Mouse (Mus musculus) midbrain, postnatal 0 days (tissue): ENCODE measurements around the gene Clca3a2. TPM values are rescaled to one million over a fixed set of nuclear protein-coding genes. Genes with fewer than 3 reads are reported as not detected.
"Not testable (repeated sequence)": the region's sequence is repeated elsewhere in the genome, so short reads cannot be mapped to it uniquely, and the experiment has no call there.

Experiments used
- ATAC-seq: fragments of 200-750 bp; cut with Nextera tagmentation; 2 replicates; pipeline ENCODE4 v1.8.0; 2017; ENCODE audit warnings: moderate number of reproducible peaks, mild to moderate bottlenecking, moderate TSS enrichment, moderate library complexity; ENCODE audit not compliant: low FRiP score
- DNase-seq: peaks from one replicate; pipeline ENCODE4 v3.0.0-alpha.2; 2015; ENCODE audit warnings: low spot score
- H3K27ac ChIP-seq: fragments of 300-500 bp; sonication (generic); 2 replicates; pipeline ENCODE4 v1.5.1; 2014; ENCODE audit warnings: low read depth, mild to moderate bottlenecking, low read length, mixed read lengths
- H3K27me3 ChIP-seq: fragments of 300-500 bp; sonication (generic); 2 replicates; pipeline ENCODE4 v1.6.1; 2014; ENCODE audit warnings: low read length, control low read depth, mixed read lengths; ENCODE audit not compliant: insufficient read depth
- H3K36me3 ChIP-seq: fragments of 300-500 bp; sonication (generic); 2 replicates; pipeline ENCODE4 v1.6.1; 2014; ENCODE audit warnings: low read length, control low read depth, mixed read lengths; ENCODE audit not compliant: insufficient read depth
- H3K4me1 ChIP-seq: fragments of 300-500 bp; sonication (generic); 2 replicates; pipeline ENCODE4 v1.6.1; 2014; ENCODE audit warnings: mild to moderate bottlenecking, control low read depth, antibody characterized with exemption, low read length, mixed read lengths; ENCODE audit not compliant: insufficient read depth
- H3K4me2 ChIP-seq: fragments of 300-500 bp; sonication (generic); 2 replicates; pipeline ENCODE4 v1.6.1; 2014; ENCODE audit warnings: low read depth, mild to moderate bottlenecking, low read length, mixed read lengths; ENCODE audit not compliant: poor library complexity, severe bottlenecking
- H3K4me3 ChIP-seq: fragments of 300-500 bp; sonication (generic); 2 replicates; pipeline ENCODE4 v1.5.1; 2014; ENCODE audit warnings: low read depth, mild to moderate bottlenecking, low read length, moderate library complexity
- H3K9ac ChIP-seq: fragments of 300-500 bp; sonication (generic); replicated peaks from 2 replicates; pipeline ENCODE4 v1.6.1; 2014; ENCODE audit warnings: mild to moderate bottlenecking, low read length, moderate library complexity, mixed read lengths; ENCODE audit not compliant: poor library complexity, severe bottlenecking
- H3K9me3 ChIP-seq: fragments of 300-500 bp; sonication (generic); 2 replicates; pipeline ENCODE4 v1.6.1; 2016; ENCODE audit warnings: low read length, control low read depth
- CTCF ChIP-seq: IDR thresholded peaks from 2 replicates; pipeline ENCODE4 v1.5.1; 2016; ENCODE audit warnings: antibody characterized with exemption, mild to moderate bottlenecking
- WGBS: fragments of 180-500 bp; shearing (Covaris S2); extraction: QIAGEN DNeasy Blood & Tissue Kit; methylation state at CpG from one replicate; pipeline ENCODE4 v1.1.7; 2014; 5-methylcytosine and 5-hydroxymethylcytosine counted together
- polyA plus RNA-seq: library from polyadenylated mRNA; unstranded; fragments of >200 nt; fragmentation: Nextera tagmentation; extraction: Ambion mirVana; gene quantifications from 2 replicates; pipeline ENCODE4 v1.2.1, GENCODE M21; 2015
- total RNA-seq: library from RNA; depleted of rRNA; stranded (reverse); fragments of >200 nt; gene quantifications from 2 replicates; pipeline ENCODE4 v1.2.3, GENCODE M21; 2014; rRNA removed

Gene Clca3a2
- total and polyA plus RNA-seq, 2 experiments from 2014 or later: 0.44 to 2.8 TPM

DNA sequence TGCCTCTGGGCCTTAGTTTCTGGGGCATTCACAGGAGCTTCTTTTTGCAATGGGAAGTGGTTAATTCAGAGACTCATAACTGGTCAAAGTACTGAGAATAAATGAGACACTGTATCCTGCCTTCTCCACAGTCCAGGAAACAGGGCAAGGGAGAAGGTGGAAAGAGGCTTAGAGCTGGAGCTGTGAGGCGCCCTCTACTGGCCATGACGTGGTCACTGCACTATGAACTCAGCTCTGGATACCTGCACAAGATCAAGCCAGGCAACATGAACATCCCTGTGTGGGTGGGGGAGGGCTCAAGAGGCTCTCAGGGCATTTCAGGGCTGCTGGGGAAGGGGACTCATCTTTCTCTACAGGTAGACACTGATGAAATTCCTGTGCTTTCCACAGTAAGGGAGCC lies 66.2 kb downstream of the Clca3a2 start:
- 0% methylated on average over 2 of the region's 2 CpGs for WGBS
- TF ChIP-seq CTCF: peak; percentile 42
- no peak overlapping the region for H3K4me2 ChIP-seq
- H3K27me3 ChIP-seq: no peaks in the 10 kb centered on the region
- H3K27ac ChIP-seq: no peak overlapping the region
- no peak overlapping the region for H3K9ac ChIP-seq
- no peaks in the 10 kb centered on the region for H3K9me3 ChIP-seq
- H3K4me3 ChIP-seq: no peak overlapping the region
- H3K36me3 ChIP-seq: no peaks in the 10 kb centered on the region
- no peak for DNase-seq
- no peaks in the 10 kb centered on the region for H3K4me1 ChIP-seq
- no peak for ATAC-seq

DNA sequence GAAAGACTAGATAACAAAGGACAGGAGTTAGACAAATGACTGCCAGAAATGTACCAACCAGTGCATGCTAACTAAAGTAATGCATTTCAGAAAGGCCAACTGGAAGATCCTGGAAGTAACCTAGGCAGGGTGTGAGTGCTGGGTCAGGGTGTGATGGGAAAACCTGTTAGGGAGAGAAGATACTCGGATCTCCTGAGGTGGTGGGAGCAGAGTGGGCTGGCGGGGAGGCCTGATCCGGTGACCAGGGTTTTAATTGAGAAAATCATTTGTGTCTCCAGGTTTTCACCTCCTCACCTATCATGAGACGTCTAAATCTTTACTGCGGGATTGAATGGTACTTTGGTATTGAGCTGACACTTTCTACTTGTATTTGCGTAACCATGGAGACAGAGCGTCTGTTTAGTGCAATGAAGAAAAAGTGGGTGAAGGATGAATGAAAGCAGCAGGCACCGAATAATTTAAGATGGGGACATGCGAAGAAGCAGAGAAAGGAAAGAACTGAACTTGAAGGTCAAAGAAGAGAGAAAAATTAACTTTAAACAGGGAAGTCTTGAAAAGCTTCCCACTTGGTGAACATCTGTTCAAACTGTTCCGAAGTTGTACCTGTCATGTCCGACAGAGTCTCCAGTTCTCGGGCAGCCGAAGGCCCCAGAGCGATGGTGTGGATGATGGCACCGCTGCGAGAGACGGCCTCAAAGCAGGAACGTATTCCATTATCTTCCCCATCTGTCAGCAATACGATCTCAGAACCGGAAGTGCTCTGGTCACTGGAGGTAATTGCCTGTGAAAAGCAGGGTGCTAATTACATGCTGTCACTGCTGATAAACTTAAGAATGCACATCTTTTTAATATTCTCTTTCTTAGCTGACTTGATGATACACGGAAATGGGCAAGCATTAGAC lies 70.0 kb downstream of the Clca3a2 start:
- not testable (repeated sequence) for DNase-seq, H3K9me3 ChIP-seq, H3K4me1 ChIP-seq, H3K9ac ChIP-seq, H3K27ac ChIP-seq, H3K4me2 ChIP-seq, H3K27me3 ChIP-seq, H3K36me3 ChIP-seq, H3K4me3 ChIP-seq
- WGBS: 41% methylated on average over 17 of the region's 21 CpGs
- ATAC-seq: peak; percentile 63

DNA sequence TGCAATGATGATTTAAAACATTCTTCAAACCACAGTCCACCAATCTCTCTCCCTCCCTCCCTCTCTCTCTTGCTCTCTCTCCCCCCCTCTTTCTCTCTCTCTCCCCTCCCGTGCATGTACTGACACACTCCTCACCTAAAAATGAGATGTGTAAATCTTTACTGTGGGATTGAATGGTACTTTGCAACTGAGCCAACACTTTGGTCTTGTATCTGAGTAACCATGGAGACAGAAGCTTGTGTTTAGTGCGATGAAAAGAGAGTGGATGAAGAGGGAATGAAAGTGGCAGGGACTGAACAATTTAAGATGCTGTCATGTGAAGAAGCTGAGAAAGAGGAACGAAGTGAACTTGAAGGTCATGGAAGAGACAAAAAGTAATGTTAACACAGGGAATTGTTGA lies 71.6 kb downstream of the Clca3a2 start:
- H3K4me2 ChIP-seq, H3K9me3 ChIP-seq, H3K27ac ChIP-seq, H3K9ac ChIP-seq, H3K27me3 ChIP-seq, DNase-seq, H3K4me3 ChIP-seq, H3K4me1 ChIP-seq, H3K36me3 ChIP-seq: not testable (repeated sequence)
- ATAC-seq: peak; percentile 63; the same call in 1 of the 2 replicates
- 5% methylated on average over 3 of the region's 3 CpGs for WGBS

Other genes starting within 250 kb of the Clca3a2 start
- gene Hs2st1, start 249.3 kb downstream of the Clca3a2 start, total RNA-seq: 48.5 and 53.2 TPM in 2 replicates
- gene Hs2st1, start 249.3 kb downstream of the Clca3a2 start, polyA plus RNA-seq: 10.7 and 13.4 TPM in 2 replicates
- gene Selenof, start 249.2 kb downstream of the Clca3a2 start, total RNA-seq: 287 and 293 TPM in 2 replicates
- gene Selenof, start 249.2 kb downstream of the Clca3a2 start, polyA plus RNA-seq: 596 and 650 TPM in 2 replicates
- 96.5 and 111 TPM in 2 replicates for gene Sh3glb1, start 99.2 kb downstream of the Clca3a2 start, total RNA-seq
- 109 and 130 TPM in 2 replicates for gene Sh3glb1, start 99.2 kb downstream of the Clca3a2 start, polyA plus RNA-seq
- 0.27 and 0.52 TPM in 2 replicates for gene Clca3a1, start 58.5 kb downstream of the Clca3a2 start, total RNA-seq
- 1.0 and 1.4 TPM in 2 replicates for gene Clca3a1, start 58.5 kb downstream of the Clca3a2 start, polyA plus RNA-seq
- not detected in 2 replicates for gene Clca3b, start 29.9 kb upstream of the Clca3a2 start, total RNA-seq
- not detected in 2 replicates for gene Clca3b, start 29.9 kb upstream of the Clca3a2 start, polyA plus RNA-seq
- gene Clca4b, start 113.0 kb upstream of the Clca3a2 start, total RNA-seq: not detected in 2 replicates
- gene Clca4b, start 113.0 kb upstream of the Clca3a2 start, polyA plus RNA-seq: not detected in 2 replicates
- gene Clca4a, start 155.6 kb upstream of the Clca3a2 start, total RNA-seq: not detected in 2 replicates
- 0.07 TPM in 1 of 2 replicates, not detected in the other for gene Clca4a, start 155.6 kb upstream of the Clca3a2 start, polyA plus RNA-seq
- gene Clca1, start 213.3 kb upstream of the Clca3a2 start, total RNA-seq: not detected in 2 replicates
- 0.09 TPM in 1 of 2 replicates, not detected in the other for gene Clca1, start 213.3 kb upstream of the Clca3a2 start, polyA plus RNA-seq